Mouse (Mus musculus) embryonic facial prominence, embryonic 11.5 days (tissue): ENCODE results near the gene Celsr1. TPM values are rescaled to one million over a fixed set of nuclear protein-coding genes. Genes with fewer than 3 reads are reported as not detected.

Source experiments
- ATAC-seq: fragments of 200-750 bp; cut with Nextera tagmentation; replicated peaks from 2 replicates; pipeline ENCODE4 v1.8.0; 2017; ENCODE audit warnings: low read depth; ENCODE audit not compliant: insufficient number of reproducible peaks, low FRiP score, low TSS enrichment
- DNase-seq: peaks from one replicate; pipeline ENCODE4 v3.0.0-alpha.2; 2015; ENCODE audit warnings: low spot score
- H3K27ac ChIP-seq: fragments of 300-500 bp; sonication (generic); replicated peaks from 2 replicates; pipeline ENCODE4 v1.5.1; 2014; ENCODE audit warnings: mild to moderate bottlenecking, low read depth, low read length, control low read depth
- H3K27me3 ChIP-seq: fragments of 300-500 bp; sonication (generic); 2 replicates; pipeline ENCODE4 v1.6.1; 2014; ENCODE audit warnings: mild to moderate bottlenecking, low read length, moderate library complexity, mixed read lengths; ENCODE audit not compliant: control insufficient read depth, insufficient read depth
- H3K36me3 ChIP-seq: fragments of 300-500 bp; sonication (generic); replicated peaks from 2 replicates; pipeline ENCODE4 v1.6.1; 2014; ENCODE audit warnings: low read depth, mild to moderate bottlenecking, low read length, moderate library complexity, mixed read lengths; ENCODE audit not compliant: control insufficient read depth, insufficient read depth
- H3K4me1 ChIP-seq: fragments of 300-500 bp; sonication (generic); 2 replicates; pipeline ENCODE4 v1.6.1; 2014; ENCODE audit warnings: low read length, mixed read lengths; ENCODE audit not compliant: control insufficient read depth, insufficient read depth
- H3K4me2 ChIP-seq: fragments of 300-500 bp; sonication (generic); 2 replicates; pipeline ENCODE4 v1.6.1; 2014; ENCODE audit warnings: low read depth, mild to moderate bottlenecking, control low read depth, low read length, moderate library complexity
- H3K4me3 ChIP-seq: fragments of 300-500 bp; sonication (generic); 2 replicates; pipeline ENCODE4 v1.5.1; 2014; ENCODE audit warnings: low read depth, low read length, control low read depth
- H3K9ac ChIP-seq: fragments of 300-500 bp; sonication (generic); replicated peaks from 2 replicates; pipeline ENCODE4 v1.6.1; 2014; ENCODE audit warnings: mild to moderate bottlenecking, control low read depth, low read length
- H3K9me3 ChIP-seq: fragments of 300-500 bp; sonication (generic); replicated peaks from 2 replicates; pipeline ENCODE4 v1.6.1; 2016; ENCODE audit warnings: mild to moderate bottlenecking, low read length, inconsistent platforms, mixed read lengths; ENCODE audit not compliant: control insufficient read depth
- WGBS: fragments of 180-500 bp; shearing (Covaris S2); extraction: QIAGEN DNeasy Blood & Tissue Kit; methylation state at CpG from one replicate; pipeline ENCODE4 v1.1.7; 2014; 5-methylcytosine and 5-hydroxymethylcytosine counted together
- polyA plus RNA-seq: library from polyadenylated mRNA; unstranded; fragments of >200 nt; fragmentation: Nextera tagmentation; extraction: Ambion mirVana; gene quantifications from 2 replicates; pipeline ENCODE4 v1.2.1, GENCODE M21; 2014

The Celsr1 gene
- polyA plus RNA-seq, 1 experiment from 2014 or later, result 2.0 TPM

DNA sequence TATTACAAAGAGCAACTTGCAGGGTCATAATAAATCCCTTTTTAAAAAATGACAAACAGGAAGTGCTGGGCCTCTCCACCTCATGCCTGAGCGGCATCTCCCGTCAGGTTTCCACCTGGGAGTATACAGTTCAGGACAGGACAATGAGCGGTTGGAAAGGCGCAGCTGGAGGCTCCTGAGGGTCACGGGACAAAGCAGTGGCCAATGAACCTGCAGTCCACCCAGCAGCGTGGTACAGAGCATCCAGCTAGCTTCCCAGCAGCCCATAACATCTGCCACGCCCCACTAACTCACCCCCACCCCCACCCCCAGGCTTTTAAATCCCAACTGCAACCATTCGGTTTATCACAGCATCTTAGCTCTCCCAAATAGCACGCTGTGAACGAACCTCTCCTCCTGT is 19.9 kb downstream of the Celsr1 start:
- H3K27me3 ChIP-seq, result no peaks in the 10 kb centered on the region
- H3K36me3 ChIP-seq, result no peaks in the 10 kb centered on the region
- H3K9me3 ChIP-seq, result no peaks in the 10 kb centered on the region
- DNase-seq (no peak), ATAC-seq (no peak)
- H3K4me2 ChIP-seq, result no peak overlapping the region
- no peak overlapping the region for H3K4me3 ChIP-seq
- no peak overlapping the region for H3K27ac ChIP-seq
- no peaks in the 10 kb centered on the region for H3K4me1 ChIP-seq
- 43% methylated on average over 10 of the region's 10 CpGs for WGBS
- H3K9ac ChIP-seq, result no peak overlapping the region

DNA sequence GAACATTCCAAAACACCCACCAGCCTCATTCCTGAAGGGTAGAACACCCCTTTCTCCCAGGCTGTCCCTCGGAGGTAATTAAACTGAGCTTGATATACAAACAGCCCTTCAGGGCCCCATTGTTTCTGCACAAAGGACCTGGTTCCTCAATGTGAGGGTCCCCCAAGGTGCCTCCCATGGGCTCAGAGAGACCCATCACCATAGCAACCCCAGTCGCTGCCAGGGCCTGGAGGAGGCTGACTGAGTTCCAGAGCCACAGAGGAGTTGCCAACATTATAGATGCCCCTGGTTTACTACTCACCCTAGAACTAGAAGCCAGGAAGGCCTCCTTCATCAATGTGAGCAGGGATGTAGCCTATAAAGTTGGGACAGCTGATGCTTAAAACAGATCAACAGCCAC is 20.4 kb downstream of the Celsr1 start:
- ATAC-seq, result no peak
- Histone ChIP-seq H3K9ac (no peak overlapping the region), H3K36me3 (no peaks in the 10 kb centered on the region), H3K27me3 (no peaks in the 10 kb centered on the region), H3K4me3 (no peak overlapping the region), H3K4me2 (no peak overlapping the region), H3K9me3 (no peaks in the 10 kb centered on the region), H3K4me1 (no peaks in the 10 kb centered on the region), H3K27ac (no peak overlapping the region)
- DNase-seq, result no peak
- 36% methylated on average over 2 of the region's 2 CpGs for WGBS

DNA sequence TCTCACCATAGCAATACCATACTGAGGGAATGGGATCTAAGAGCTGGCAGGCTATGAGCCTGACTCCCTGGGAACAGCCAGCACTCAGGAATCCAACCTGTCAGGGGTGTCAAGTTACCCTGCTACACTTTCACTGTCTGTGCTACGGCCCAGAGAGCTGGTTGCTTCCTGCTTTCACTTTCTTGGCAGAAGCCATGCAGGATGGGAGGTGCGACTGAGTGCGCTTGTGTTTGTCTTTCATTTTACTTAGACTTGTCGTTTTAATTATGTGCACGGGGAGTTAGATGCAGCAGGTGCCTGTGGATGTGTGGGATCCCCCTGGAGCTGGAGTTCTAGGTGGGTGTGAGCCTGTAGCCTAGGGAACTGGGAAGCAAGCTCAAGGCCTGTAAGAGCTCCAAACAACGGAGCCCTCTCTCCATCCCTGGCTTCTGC is 25.9 kb downstream of the Celsr1 start:
- H3K27ac ChIP-seq, result no peak overlapping the region
- H3K9me3 ChIP-seq, result no peaks in the 10 kb centered on the region
- 17% methylated on average over 6 of the region's 6 CpGs for WGBS
- H3K4me3 ChIP-seq, result no peak overlapping the region
- no peaks in the 10 kb centered on the region for H3K36me3 ChIP-seq
- H3K27me3 ChIP-seq, result no peaks in the 10 kb centered on the region
- no peak overlapping the region for H3K9ac ChIP-seq
- DNase-seq (peak; percentile 62), ATAC-seq (no peak)
- H3K4me2 ChIP-seq, result no peak overlapping the region
- no peaks in the 10 kb centered on the region for H3K4me1 ChIP-seq

DNA sequence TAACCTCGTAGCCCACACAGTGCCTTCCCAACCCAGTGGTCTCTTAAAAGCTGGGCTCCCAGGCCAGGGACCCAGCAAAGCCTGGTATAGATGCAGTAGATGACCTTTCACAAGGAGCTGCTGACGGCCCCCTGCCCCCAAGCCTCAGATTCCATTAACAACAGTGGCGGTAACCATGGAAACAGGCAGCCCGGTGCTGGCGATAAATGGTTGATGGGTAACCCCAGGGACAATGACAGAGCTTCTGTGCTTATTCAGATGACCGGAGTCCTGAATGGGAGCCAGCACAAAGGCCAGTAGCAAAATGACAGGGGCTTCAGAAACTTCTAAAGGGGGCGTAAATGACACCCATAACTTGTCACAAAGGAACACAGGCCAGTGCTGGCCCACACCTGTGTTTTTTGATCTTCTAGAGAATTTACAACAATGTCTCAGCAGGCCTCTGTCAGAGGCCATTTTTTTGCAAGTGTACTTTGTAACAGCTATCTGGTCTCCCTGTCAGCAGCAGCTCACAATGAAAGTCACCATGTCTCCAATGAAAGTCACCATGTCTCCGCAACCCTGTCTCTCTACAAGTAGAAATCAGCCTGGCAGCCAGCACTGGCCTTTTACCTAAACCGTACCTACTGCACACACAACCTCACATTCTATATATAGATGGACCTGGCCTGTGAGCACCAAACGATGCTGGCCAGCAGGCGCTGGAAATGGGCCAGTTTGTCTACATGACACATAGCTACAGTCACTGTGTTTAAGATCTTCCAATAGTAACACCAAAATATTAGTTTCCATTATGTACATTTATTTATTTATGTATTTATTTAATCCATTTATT is 27.7 kb downstream of the Celsr1 start:
- no peaks in the 10 kb centered on the region for H3K36me3 ChIP-seq
- no peak overlapping the region for H3K4me3 ChIP-seq
- no peak overlapping the region for H3K4me2 ChIP-seq
- ATAC-seq (0 out of 2 replicates have a peak, but pooled peaks have one; percentile 45), DNase-seq (peak; percentile 67)
- no peak overlapping the region for H3K9ac ChIP-seq
- WGBS, result 25% methylated on average over 11 of the region's 11 CpGs
- no peak overlapping the region for H3K27ac ChIP-seq
- H3K27me3 ChIP-seq, result no peaks in the 10 kb centered on the region
- no peaks in the 10 kb centered on the region for H3K9me3 ChIP-seq
- H3K4me1 ChIP-seq, result no peaks in the 10 kb centered on the region

DNA sequence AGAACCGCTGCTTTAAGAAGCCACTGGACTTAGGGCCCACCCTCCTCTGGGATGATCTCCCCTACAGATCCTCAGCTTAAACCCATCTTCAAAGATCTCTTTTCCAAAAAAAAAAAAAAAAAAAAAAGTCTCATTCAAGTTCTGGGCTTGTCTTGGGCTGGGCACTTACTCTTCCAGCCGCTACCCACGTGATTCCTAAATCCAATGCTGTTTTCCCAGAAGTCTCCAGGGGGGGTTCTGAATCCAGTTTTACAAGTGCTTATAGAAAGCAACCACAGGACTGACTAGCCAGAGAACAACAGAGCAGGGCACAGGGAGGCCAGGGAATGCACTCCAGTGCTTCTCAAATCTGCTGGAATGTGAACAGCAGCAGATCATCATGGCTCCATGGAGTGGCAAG is 29.5 kb downstream of the Celsr1 start:
- WGBS, result 83% methylated on average over 3 of the region's 3 CpGs
- ATAC-seq (no peak), DNase-seq (no peak)
- no peak overlapping the region for H3K9ac ChIP-seq
- no peaks in the 10 kb centered on the region for H3K36me3 ChIP-seq
- no peaks in the 10 kb centered on the region for H3K4me1 ChIP-seq
- H3K4me2 ChIP-seq, result no peak overlapping the region
- no peaks in the 10 kb centered on the region for H3K27me3 ChIP-seq
- H3K27ac ChIP-seq, result no peak overlapping the region
- H3K9me3 ChIP-seq, result no peaks in the 10 kb centered on the region
- no peak overlapping the region for H3K4me3 ChIP-seq

DNA sequence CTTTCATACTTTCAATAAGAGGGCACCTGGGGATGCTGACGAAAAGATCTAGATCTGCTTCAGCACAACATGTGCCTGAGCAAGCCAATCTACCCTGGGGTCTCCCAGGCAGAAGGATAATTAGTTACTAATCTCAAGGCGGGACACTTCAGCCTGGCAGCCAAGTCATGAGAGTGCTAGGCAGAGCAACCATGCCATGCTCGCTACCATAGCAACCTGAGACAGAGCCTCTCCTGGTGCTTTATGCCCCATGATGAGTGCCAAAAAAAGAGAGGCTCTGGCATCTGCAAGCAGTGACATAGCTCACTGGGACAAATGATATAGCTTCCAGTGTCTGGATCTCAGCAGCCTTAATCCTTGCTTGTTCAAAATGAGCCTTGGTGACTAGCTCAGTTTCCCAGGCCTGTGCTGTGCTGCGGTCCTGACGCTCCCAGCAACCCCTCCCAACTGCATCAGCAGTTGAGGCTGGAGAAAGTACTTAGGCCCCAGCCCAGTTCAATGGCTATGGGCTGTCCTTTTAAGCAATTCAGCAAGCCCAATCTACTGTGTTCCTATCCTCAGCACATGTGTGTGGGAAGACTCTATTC is 32.8 kb downstream of the Celsr1 start:
- no peaks in the 10 kb centered on the region for H3K9me3 ChIP-seq
- H3K9ac ChIP-seq, result no peak overlapping the region
- DNase-seq (no peak), ATAC-seq (no peak)
- no peaks in the 10 kb centered on the region for H3K4me1 ChIP-seq
- no peak overlapping the region for H3K4me3 ChIP-seq
- 67% methylated on average over 5 of the region's 5 CpGs for WGBS
- no peak overlapping the region for H3K4me2 ChIP-seq
- H3K27me3 ChIP-seq, result no peaks in the 10 kb centered on the region
- no peaks in the 10 kb centered on the region for H3K36me3 ChIP-seq
- H3K27ac ChIP-seq, result no peak overlapping the region

DNA sequence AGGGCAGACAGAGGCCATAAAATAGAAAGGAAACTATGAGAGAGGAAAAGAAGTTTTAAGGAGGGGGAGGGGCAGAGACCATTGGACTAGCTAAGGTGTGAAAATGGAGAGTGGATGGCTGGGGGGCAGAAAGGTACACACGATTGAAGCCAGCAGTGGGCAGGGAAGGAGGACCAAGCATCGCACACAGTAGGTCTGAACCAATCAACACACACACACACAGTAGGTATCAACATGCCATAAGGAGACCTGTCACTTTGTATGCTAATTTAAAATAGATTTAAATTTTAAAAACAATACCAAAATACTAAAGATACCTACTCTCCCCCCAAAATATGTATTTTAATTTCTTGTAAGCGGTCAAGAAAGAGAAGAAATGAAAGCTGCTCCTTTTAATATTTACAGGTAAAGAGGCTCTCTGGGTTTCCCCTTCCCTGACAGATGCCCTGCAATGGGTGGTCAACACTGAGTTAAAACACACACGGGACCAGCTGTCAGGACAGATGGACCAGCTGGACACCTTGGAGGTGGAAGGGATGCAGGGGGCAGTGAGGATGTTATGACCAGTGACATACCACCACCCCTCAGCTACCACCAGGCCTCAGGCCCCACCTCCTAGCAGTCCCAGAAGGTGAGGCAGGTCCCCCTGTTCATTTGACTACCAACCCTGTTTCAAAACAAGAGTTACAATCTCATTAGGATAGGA is 34.9 kb downstream of the Celsr1 start:
- H3K4me2 ChIP-seq, result no peak overlapping the region
- no peak overlapping the region for H3K4me3 ChIP-seq
- no peaks in the 10 kb centered on the region for H3K27me3 ChIP-seq
- H3K36me3 ChIP-seq, result no peaks in the 10 kb centered on the region
- no peak overlapping the region for H3K9ac ChIP-seq
- 78% methylated on average over 4 of the region's 4 CpGs for WGBS
- ATAC-seq (no peak), DNase-seq (no peak)
- H3K9me3 ChIP-seq, result no peaks in the 10 kb centered on the region
- H3K4me1 ChIP-seq, result peaks cover 2% of the 10 kb centered on the region; the same call in 1 of the 2 replicates
- H3K27ac ChIP-seq, result no peak overlapping the region
